Mouse (Mus musculus) thymus, postnatal 14 days (tissue): ENCODE results near the gene 5031439G07Rik.

ENCODE experiments used
- DNase-seq: peaks from one replicate; pipeline ENCODE4 v3.0.0; 2021

5031439G07Rik gene

DNA sequence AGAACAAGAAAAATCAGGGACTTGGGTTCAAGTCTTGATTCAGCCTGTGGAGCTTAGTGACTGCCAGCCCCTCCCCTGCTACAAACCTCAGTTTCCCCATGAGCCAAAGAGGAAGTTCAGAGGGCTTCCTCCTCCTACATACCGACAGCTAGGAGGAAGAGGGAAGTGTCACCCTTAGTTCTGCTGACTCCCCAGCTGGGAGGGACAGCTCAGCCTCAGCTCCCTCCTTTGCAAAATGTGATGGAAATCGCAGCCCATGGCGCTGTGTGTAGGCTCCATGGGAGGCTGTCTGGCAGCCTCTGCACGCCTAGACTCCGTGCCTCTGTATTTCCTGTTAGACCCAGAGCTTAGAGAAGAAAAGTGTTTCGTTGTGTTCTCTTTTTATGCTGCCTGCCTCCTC lies 6.1 kb upstream of the 5031439G07Rik start:
- no peak for DNase-seq

- no peak for DNase-seq
These were observed 1.4 kb upstream of the 5031439G07Rik start for GRCm38 (mm10) chr15:84989771-84990170.

GRCm38 (mm10) chr15:84989098-84989497 lies 747 bp upstream of the 5031439G07Rik start:
- DNase-seq: no peak

GRCm38 (mm10) chr15:84987020-84987815 lies 1.1 kb downstream of the 5031439G07Rik start:
- no peak for DNase-seq

DNA sequence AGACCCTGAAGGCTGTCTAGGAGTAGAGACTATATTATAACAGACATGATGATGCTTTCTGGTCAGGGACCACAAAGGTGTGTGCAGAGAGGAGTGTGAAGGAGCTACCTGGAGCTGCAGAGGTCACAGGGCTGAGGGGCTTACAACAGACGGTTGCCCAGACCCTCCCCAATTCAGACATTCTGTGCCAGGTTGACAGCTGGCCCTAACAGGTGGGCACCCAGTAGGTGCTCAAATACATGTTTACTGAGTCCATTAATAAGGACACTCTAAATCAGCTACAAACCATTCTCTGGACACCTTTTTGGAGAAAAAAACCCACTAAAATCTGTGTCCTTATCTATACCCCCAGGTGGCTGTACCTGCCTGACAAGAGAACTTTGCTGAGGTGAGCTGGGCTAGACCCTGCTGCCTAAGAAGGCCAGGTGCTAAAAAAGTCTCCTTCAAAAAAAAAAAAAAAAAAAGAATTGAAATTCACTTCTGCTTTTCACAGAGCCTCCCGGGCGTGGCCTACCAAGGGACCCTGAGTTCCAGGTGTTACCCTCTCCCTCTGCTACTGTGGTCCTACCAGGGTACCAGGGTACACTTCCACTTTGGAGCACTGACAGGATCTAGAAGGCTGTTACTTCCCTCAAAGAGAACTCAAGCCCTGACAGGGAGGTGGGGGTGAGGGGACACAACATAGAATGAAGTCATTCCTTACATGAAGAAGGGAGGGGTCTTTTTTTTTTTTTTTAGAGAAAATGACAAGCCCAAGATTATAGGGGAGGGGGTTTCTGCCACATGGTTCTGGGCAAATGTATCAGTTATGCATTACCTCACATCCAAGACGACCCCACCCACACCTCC lies 2.0 kb downstream of the 5031439G07Rik start:
- DNase-seq: no peak

- no peak for DNase-seq
These were observed 2.7 kb downstream of the 5031439G07Rik start for GRCm38 (mm10) chr15:84985516-84986160.

DNA sequence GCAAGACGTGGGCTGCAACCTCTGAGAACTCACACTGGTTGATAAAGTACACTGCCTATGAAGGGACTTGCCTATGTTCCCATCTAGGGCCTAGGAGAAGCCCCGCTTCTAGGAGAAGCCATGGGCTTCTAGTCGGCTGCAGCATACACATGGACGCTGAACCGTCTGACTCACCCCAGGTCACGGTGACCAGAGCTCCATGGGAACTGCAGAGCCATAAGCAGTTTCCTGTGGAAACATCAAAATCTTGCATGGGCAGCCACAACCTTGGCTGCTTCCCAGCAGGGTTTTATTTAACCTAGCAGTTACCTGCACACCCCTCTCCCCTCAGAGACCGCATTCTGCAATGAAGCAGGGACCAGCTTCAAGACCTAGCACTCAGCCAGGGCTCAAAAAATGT lies 4.6 kb downstream of the 5031439G07Rik start:
- no peak for DNase-seq

- DNase-seq: no peak
These were observed 5.5 kb downstream of the 5031439G07Rik start for GRCm38 (mm10) chr15:84982888-84983287.

DNA sequence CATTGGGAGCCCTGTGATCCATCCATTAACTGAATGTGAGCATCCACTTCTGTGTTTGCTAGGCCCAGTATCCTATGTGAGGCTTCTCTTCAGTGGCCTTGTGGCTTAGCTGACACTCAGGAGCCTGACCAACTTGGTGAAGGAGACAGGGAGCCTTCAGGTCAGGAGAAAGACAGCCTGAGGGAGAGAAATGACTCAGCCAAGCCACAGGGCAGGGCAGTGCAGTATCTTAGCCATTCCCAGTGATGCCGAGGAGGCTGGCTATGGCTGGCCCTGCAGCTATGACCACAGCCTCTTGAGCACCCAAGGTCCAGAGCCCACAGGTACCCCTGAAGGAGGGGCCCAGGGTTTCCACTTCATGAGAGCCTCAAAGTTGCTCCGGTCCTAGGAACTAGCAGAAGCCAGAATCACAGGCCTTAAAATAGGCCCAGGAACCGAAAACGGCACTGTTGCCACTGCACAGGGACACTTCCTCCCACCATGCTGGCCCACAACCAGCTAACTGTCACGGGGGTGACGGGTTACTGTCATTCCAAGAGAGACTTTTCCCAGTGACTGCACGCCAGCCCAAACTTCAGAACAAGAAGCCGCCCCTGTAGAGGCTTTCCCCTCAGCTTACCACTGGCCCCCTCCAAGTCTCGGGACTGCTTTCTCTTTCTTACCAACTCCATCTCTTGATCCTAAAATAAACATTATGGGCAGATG lies 6.6 kb downstream of the 5031439G07Rik start:
- DNase-seq: no peak

GRCm38 (mm10) chr15:84975729-84976128 lies 12.6 kb downstream of the 5031439G07Rik start:
- DNase-seq: no peak

DNA sequence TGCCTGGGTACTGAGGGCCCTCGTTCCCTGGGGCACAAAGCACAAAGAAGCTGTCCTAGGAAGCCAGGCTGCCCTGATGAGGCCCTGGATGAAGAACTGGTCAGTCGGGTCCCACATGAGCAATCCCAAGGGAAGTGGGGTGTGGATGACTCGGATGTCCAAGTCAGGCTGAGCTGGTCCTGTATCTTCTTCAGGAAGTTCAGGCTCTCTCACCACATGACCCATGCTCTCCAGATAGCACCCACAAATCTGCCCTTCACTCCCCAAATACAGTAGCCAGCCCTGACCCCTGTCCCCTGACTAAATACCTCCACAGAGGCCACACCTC lies 14.8 kb downstream of the 5031439G07Rik start:
- DNase-seq: no peak

DNA sequence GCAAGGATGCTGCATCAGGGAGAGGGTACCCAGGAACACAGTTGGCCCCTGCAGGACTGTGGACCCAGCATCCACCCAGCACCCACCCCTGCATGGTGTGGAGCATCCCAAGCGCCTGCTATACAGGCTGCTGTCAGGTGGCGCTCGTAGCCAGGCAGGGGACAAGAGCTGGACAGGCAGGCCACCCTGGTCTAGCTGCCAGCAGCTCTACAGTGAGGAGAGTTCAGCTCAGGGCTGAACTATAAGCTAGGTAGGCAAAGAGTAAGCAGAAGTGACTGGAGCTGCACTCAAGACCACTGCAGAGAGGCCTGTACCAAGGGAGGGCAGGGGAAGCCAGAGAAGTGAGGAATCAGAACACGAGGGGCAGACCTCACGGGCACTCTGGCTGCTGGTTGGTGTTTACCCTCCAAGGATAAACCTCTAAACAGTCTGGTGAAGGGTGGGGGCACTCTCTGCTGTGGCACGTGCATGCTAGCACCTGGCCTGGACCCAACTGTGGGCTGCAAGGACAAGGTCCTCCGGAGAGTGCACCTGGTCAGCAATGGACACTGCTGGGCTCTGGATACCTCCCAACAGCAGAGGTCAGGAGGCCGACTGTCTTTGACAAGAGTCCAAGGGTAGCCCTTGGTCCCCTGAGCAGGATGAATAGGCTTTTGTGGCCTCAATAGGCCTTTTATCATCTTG lies 15.3 kb downstream of the 5031439G07Rik start:
- DNase-seq: no peak

DNA sequence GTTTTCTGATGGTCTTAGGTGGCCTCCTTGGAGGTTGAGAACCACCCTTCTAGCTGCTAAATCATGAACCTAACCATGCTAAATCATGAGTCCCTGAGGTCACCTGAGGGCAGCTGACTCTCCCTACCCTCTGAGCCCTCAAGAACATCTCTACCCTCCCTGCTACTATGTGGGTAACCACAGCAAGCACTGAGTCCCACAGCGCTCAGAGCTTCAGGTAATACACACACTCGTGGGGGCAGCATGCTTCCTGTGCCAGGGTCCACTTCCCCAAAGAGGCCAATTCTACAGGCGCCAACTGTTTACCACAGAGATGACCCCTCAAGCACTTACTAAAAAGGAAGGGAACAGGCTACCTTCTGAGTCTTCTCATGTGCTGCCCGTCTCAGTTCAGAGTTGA lies 19.8 kb downstream of the 5031439G07Rik start:
- no peak for DNase-seq

GRCm38 (mm10) chr15:84965575-84966360 lies 22.6 kb downstream of the 5031439G07Rik start:
- DNase-seq: peak; percentile 69

DNA sequence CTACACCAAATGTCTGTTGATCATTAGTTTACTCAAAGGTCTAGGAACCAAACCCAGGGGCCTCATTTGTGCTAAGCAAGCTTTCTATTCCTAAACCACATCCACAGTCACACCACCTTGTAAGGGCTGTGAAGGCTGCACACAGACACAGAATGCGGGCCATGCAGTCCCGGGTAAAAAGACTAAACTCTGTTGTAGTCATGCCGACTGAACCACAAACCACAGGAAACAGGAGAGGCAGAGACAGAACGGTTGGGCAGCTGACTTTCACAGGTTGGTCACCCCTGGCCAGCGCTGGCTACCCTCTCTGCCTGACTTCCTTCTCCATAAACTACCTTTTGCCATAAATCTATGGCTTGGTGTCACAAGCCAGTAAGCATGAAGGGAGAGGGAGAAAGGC lies 23.6 kb downstream of the 5031439G07Rik start:
- DNase-seq: no peak

DNA sequence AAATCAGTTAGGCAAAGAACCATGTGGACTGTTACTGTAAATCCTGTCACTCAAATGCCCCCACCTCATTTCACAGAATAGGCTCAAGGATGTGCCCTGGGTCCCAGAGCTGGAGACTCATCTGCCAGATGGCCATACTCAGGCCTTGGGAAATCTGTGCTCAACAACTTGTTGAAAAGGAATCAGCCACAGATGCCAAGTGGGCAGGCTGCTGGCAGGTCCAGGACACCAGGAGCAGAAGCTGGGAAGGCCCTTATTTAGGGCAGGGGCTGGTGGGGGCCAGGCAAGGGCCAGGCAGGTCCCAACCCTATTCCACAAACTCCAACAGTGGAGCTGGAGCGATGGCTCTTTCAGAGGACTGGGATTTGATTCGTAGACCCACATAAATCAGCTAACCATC lies 25.8 kb downstream of the 5031439G07Rik start:
- DNase-seq: no peak

DNA sequence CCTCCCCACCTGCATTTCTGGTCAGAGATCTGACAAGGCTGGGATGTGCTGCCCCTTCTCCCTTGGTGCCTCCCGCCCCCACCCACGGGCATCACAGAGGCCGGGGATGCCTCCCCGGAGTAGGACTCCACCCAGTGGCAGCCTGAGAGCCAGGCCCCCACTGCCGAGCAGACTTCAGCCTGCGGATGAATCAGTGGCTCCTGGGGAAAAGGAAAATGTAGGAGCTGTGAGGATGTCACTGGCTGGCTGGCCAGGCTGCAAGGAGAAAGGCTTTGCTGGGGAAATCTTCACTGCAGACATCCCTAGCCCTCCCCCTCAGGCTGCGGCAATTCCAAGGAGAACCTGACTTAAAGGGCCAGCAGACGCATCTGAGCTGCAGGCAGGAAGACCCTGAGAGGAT lies 27.7 kb downstream of the 5031439G07Rik start:
- DNase-seq: no peak

GRCm38 (mm10) chr15:84959891-84960290 lies 28.5 kb downstream of the 5031439G07Rik start:
- DNase-seq: no peak

GRCm38 (mm10) chr15:84958331-84958730 lies 30.0 kb downstream of the 5031439G07Rik start:
- DNase-seq: no peak

- no peak for DNase-seq
These were observed 30.5 kb downstream of the 5031439G07Rik start for GRCm38 (mm10) chr15:84957851-84958250.

DNA sequence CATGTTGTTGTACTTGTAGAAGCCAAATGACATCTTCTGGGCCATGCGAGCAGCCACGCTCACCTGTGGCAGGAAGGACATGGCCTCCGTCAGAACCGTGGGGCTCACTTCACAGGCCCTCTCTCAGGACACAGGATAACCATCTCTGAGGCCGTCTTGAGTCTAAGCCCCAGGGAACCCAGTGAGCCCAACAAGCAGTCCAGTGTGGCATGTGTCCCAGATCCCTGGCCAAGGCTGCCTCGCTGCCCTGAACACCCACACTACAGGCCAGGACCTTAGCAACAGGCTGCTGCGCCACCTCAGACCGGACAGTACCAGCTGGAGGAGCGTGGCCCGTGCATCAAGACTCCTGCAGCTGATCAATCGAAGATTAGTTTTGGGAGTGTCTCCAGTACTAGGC lies 35.1 kb downstream of the 5031439G07Rik start:
- DNase-seq: no peak

DNA sequence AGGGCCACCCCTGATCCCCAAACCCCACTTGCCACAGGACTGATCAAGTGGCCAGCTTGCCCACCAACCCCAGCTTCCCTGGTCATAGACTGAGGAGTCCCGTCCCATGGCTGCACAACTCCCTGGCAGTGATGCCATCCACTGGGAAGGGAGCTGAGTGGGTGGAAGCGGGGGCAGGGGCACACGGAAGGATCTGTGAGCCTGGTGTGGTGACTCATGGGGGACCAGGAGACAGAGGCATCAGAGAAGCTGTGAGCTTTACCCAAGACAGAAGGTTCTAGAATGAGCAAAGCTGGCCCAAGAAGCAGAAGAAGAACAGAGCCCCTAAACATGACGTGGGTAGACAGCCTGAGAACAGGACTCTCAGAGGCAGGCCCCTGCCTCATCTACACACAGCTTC lies 38.3 kb downstream of the 5031439G07Rik start:
- no peak for DNase-seq
